Mouse (Mus musculus) brain, embryonic 14.5 days (tissue): ENCODE measurements at regions not wholly inside any gene's neighbourhood (a gene's known extent, or its start where the extent isn't known, plus 50 kb on each side); places are given as distances from the start of the nearest gene placed in this dataset.
"Not testable (repeated sequence)": the region's sequence is repeated elsewhere in the genome, so short reads cannot be mapped to it uniquely, and the experiment has no call there.

Experiments
- DNase-seq: peaks from one replicate; pipeline ENCODE4 v3.0.0-alpha.2; 2011; ENCODE audit warnings: low read depth
- CTCF ChIP-seq: fragments of 200-500 bp; IDR thresholded peaks from 2 replicates; pipeline ENCODE4 v1.5.1; 2012; ENCODE audit warnings: inconsistent platforms, mild to moderate bottlenecking, moderate library complexity, borderline replicate concordance; ENCODE audit not compliant: insufficient read depth, insufficient read length; ENCODE audit errors: extremely low read depth
- POLR2A ChIP-seq: fragments of 200-500 bp; IDR thresholded peaks from 2 replicates; pipeline ENCODE4 v1.6.1; 2012; ENCODE audit warnings: mild to moderate bottlenecking, inconsistent platforms, borderline replicate concordance; ENCODE audit not compliant: poor library complexity, insufficient read depth, insufficient read length, severe bottlenecking; ENCODE audit errors: extremely low read depth

GRCm38 (mm10) chr17:61217198-61217722, 1663.9 kb downstream of the Efna5 start:
- no peak for TF ChIP-seq POLR2A
- no peak for TF ChIP-seq CTCF
- DNase-seq: peak; percentile 36

- TF ChIP-seq POLR2A (no peak), CTCF (no peak)
- no peak for DNase-seq
Measured at GRCm38 (mm10) chr17:61204316-61204715, 1676.8 kb downstream of the Efna5 start.

GRCm38 (mm10) chr17:61187880-61188279, 1693.2 kb downstream of the Efna5 start:
- DNase-seq: not testable (repeated sequence)

- TF ChIP-seq POLR2A (no peak), CTCF (no peak)
- DNase-seq: no peak
Measured at GRCm38 (mm10) chr17:61176586-61176985, 1704.5 kb downstream of the Efna5 start.

- peak; percentile 77 for DNase-seq
- TF ChIP-seq POLR2A: no peak
- no peak for TF ChIP-seq CTCF
Measured at GRCm38 (mm10) chr17:61159437-61159836, 1721.7 kb downstream of the Efna5 start.

- no peak for DNase-seq
- TF ChIP-seq CTCF (no peak), POLR2A (no peak)
Measured at GRCm38 (mm10) chr17:61137006-61137405, 1744.1 kb downstream of the Efna5 start.

- TF ChIP-seq CTCF: no peak
- TF ChIP-seq POLR2A: no peak
Measured at GRCm38 (mm10) chr17:61127767-61128166, 1753.3 kb downstream of the Efna5 start.

GRCm38 (mm10) chr17:61106302-61106701, 1774.8 kb downstream of the Efna5 start:
- TF ChIP-seq CTCF: no peak
- no peak for TF ChIP-seq POLR2A
- DNase-seq: no peak

More at GRCm38 (mm10) chr17:61127767-61128166, 1753.3 kb downstream of the Efna5 start:
- peak; percentile 5 for DNase-seq

- DNase-seq: no peak
Measured at GRCm38 (mm10) chr17:61060450-61060849, 1820.7 kb downstream of the Efna5 start.

GRCm38 (mm10) chr17:61058471-61058870, 1822.6 kb downstream of the Efna5 start:
- TF ChIP-seq POLR2A (no peak), CTCF (no peak)
- no peak for DNase-seq

More at GRCm38 (mm10) chr17:61060450-61060849, 1820.7 kb downstream of the Efna5 start:
- no peak for TF ChIP-seq CTCF
- TF ChIP-seq POLR2A: no peak

GRCm38 (mm10) chr17:61033544-61034251, 1847.4 kb downstream of the Efna5 start:
- peak; percentile 83 for DNase-seq

GRCm38 (mm10) chr17:61018647-61019046, 1862.5 kb downstream of the Efna5 start:
- peak; percentile 64 for DNase-seq
- TF ChIP-seq POLR2A: no peak
- TF ChIP-seq CTCF: no peak

More at GRCm38 (mm10) chr17:61033544-61034251, 1847.4 kb downstream of the Efna5 start:
- TF ChIP-seq CTCF: no peak
- no peak for TF ChIP-seq POLR2A
